23 mouse cellular contexts compared by ENCODE assay signal in genomic region chr6:57520749-57521652, GRCm38 (mm10). TPM values are rescaled to one million over a fixed set of nuclear protein-coding genes. Genes with fewer than 3 reads are reported as not detected.
DNase-seq lines count a peak whose midpoint lies in the region; ATAC-seq and TF ChIP-seq lines count a peak whose summit lies in the region.
"Had no signal": no experiment of that assay in that cellular context is flagged by ENCODE, and none has a peak within 500 bp of the region (broad histone marks: within the 10 kb centered on the region; RNA-seq: fewer than 3 reads in every experiment).

No protein-coding gene starts in this region.

- no peak overlapping the region for H3K4me3 ChIP-seq in lung, embryonic 15.5 days
- no peak overlapping the region for H3K4me3 ChIP-seq in bone marrow macrophage, adult 2 months (ENCODE audit: insufficient read depth, low read length)
- H3K4me3 ChIP-seq in midbrain, embryonic 15.5 days: no peak overlapping the region
- H3K4me3 ChIP-seq: embryonic facial prominence, embryonic 12.5 days; forebrain, embryonic 15.5 days; heart, adult 2 months; heart, embryonic 15.5 days; hindbrain, embryonic 10.5 days had no signal

- H3K9me3 ChIP-seq in lung, embryonic 15.5 days: no peaks in the 10 kb centered on the region
- no peaks in the 10 kb centered on the region for H3K9me3 ChIP-seq in midbrain, embryonic 15.5 days
- H3K9me3 ChIP-seq: embryonic facial prominence, embryonic 12.5 days; forebrain, embryonic 15.5 days; G1E; heart, embryonic 15.5 days; hindbrain, embryonic 10.5 days had no signal

- TF ChIP-seq CTCF in bone marrow macrophage, adult 2 months (IDR thresholded peaks at IDR 0.05; ENCODE audit: low read depth, low read length): no peak

- 71% methylated on average over 10 of the region's 10 CpGs for WGBS in lung, embryonic 15.5 days
- WGBS in midbrain, embryonic 15.5 days: 85% methylated on average over 10 of the region's 10 CpGs

- no peak overlapping the region for H3K9ac ChIP-seq in lung, embryonic 15.5 days
- H3K9ac ChIP-seq in midbrain, embryonic 15.5 days: no peak overlapping the region
- H3K9ac ChIP-seq: embryonic facial prominence, embryonic 12.5 days; forebrain, embryonic 15.5 days; heart, embryonic 15.5 days; hindbrain, embryonic 14.5 days had no signal

- no peak overlapping the region for H3K4me2 ChIP-seq in lung, embryonic 15.5 days
- no peak overlapping the region for H3K4me2 ChIP-seq in midbrain, embryonic 15.5 days
- H3K4me2 ChIP-seq: embryonic facial prominence, embryonic 12.5 days; forebrain, embryonic 15.5 days; heart, embryonic 11.5 days; heart, embryonic 15.5 days; hindbrain, embryonic 14.5 days had no signal

- no peak for DNase-seq in lung, postnatal 25 days (ENCODE audit: low spot score)
- DNase-seq in A20 (ENCODE audit: low read depth, low spot score): peak; percentile 90
- no peak for DNase-seq in thymus, postnatal 10 days (ENCODE audit: low spot score in 2 of 2)
- no peak for DNase-seq in heart, postnatal 36 days
- DNase-seq: adrenal gland, adult 8-10 months; adrenal gland, postnatal 36 days; cerebellum, adult 11 months; cerebellum, adult 8-10 months; cerebellum, postnatal 14 days; gastrocnemius, postnatal 10 days; heart, adult 2 months; heart, postnatal 14 days had no signal

- no peaks in the 10 kb centered on the region for H3K27me3 ChIP-seq in lung, embryonic 15.5 days
- H3K27me3 ChIP-seq in midbrain, embryonic 15.5 days (replicated peaks): no peaks in the 10 kb centered on the region
- H3K27me3 ChIP-seq: embryonic facial prominence, embryonic 12.5 days; forebrain, embryonic 15.5 days; heart, embryonic 15.5 days had no signal

- TF ChIP-seq POLR2A in bone marrow macrophage, adult 2 months (IDR thresholded peaks at IDR 0.05; ENCODE audit: borderline replicate concordance, low read depth, low read length): no peak

- H3K36me3 ChIP-seq in lung, embryonic 15.5 days: no peaks in the 10 kb centered on the region
- H3K36me3 ChIP-seq in midbrain, embryonic 15.5 days (replicated peaks): no peaks in the 10 kb centered on the region
- H3K36me3 ChIP-seq: embryonic facial prominence, embryonic 12.5 days; forebrain, embryonic 15.5 days; G1E; hindbrain, embryonic 10.5 days had no signal

- H3K4me1 ChIP-seq in lung, embryonic 15.5 days: no peaks in the 10 kb centered on the region
- H3K4me1 ChIP-seq in bone marrow macrophage, adult 2 months (ENCODE audit: control insufficient read depth, insufficient read depth, low read length): peaks cover 8% of the 10 kb centered on the region
- H3K4me1 ChIP-seq in midbrain, embryonic 15.5 days: no peaks in the 10 kb centered on the region
- H3K4me1 ChIP-seq: embryonic facial prominence, embryonic 12.5 days; forebrain, embryonic 15.5 days; heart, embryonic 15.5 days; hindbrain, embryonic 10.5 days had no signal

- intact Hi-C loops in heart, postnatal 36 days (cut with DNase I): no loop called here

- ATAC-seq in lung, embryonic 15.5 days (ENCODE audit: borderline replicate concordance, extremely low read depth, low FRiP score, low TSS enrichment): peak; percentile 70; the same call in 1 of the 2 replicates
- peak; percentile 48 for ATAC-seq in megakaryocyte progenitor cell, adult 5-6 weeks (replicated peaks; ENCODE audit: poor library complexity)
- ATAC-seq in midbrain, embryonic 15.5 days (replicated peaks): no peak
- ATAC-seq: forebrain, embryonic 15.5 days had no signal

- peak overlapping the region; percentile 12; the same call in 1 of the 2 replicates for H3K27ac ChIP-seq in lung, embryonic 15.5 days
- 0 out of 2 replicates have a peak overlapping the region, but pooled peaks have one; percentile 13 for H3K27ac ChIP-seq in bone marrow macrophage, adult 2 months (ENCODE audit: insufficient read depth, low read depth, low read length)
- H3K27ac ChIP-seq in midbrain, embryonic 15.5 days: no peak overlapping the region
- H3K27ac ChIP-seq: embryonic facial prominence, embryonic 12.5 days; forebrain, embryonic 15.5 days; heart, adult 2 months; heart, embryonic 15.5 days; hindbrain, embryonic 10.5 days; hindbrain, embryonic 14.5 days had no signal

RNA-seq across cellular contexts. Expression of gene Ppm1k, which starts 14.3 kb away (rescaled TPM):
- 5.9 and 6.4 TPM in 2 replicates for polyA plus RNA-seq in lung, embryonic 15.5 days (2015; fragmentation: Nextera tagmentation; extraction: Ambion mirVana)
- polyA plus RNA-seq in bone marrow macrophage, adult 2 months (2012; ENCODE audit: insufficient read depth, insufficient read length, missing spikeins): 10.2 and 16.2 TPM in 2 replicates
- 5.3 TPM in 2 replicates for total RNA-seq in megakaryocyte progenitor cell, adult 5-6 weeks (2015)
- 8.0 and 18.4 TPM in 2 replicates for total RNA-seq in megakaryocyte progenitor cell, adult 5-6 weeks (2017)
- 10 to 100 TPM; 83.9 to 90.1 TPM for total RNA-seq in heart, postnatal 36 days (2021)
- polyA plus RNA-seq in midbrain, embryonic 15.5 days (2015; fragmentation: Nextera tagmentation; extraction: Ambion mirVana): 6.0 and 6.9 TPM in 2 replicates

RNA-seq across cellular contexts. Expression of gene Herc6, which starts 59.8 kb away (rescaled TPM):
- polyA plus RNA-seq in lung, embryonic 15.5 days (2015; fragmentation: Nextera tagmentation; extraction: Ambion mirVana): 2.9 and 3.7 TPM in 2 replicates
- 37.9 and 53.1 TPM in 2 replicates for polyA plus RNA-seq in bone marrow macrophage, adult 2 months (2012; ENCODE audit: insufficient read depth, insufficient read length, missing spikeins)
- total RNA-seq in megakaryocyte progenitor cell, adult 5-6 weeks (2015): 13.0 and 14.9 TPM in 2 replicates
- 12.0 and 16.6 TPM in 2 replicates for total RNA-seq in megakaryocyte progenitor cell, adult 5-6 weeks (2017)
- total RNA-seq in heart, postnatal 36 days (2021): 1 to 10 TPM; 2.9 to 4.9 TPM
- polyA plus RNA-seq in midbrain, embryonic 15.5 days (2015; fragmentation: Nextera tagmentation; extraction: Ambion mirVana): 0.71 and 1.5 TPM in 2 replicates
- polyA plus RNA-seq: G1E had no signal
